Mouse (Mus musculus) bone marrow macrophage, adult 2 months (primary cell): ENCODE results near the gene Gm20817. TPM values are rescaled to one million over a fixed set of nuclear protein-coding genes. Genes with fewer than 3 reads are reported as not detected.
"Not testable (repeated sequence)": the region's sequence is repeated elsewhere in the genome, so short reads cannot be mapped to it uniquely, and the experiment has no call there.

Source experiments
- H3K27ac ChIP-seq: 2 replicates; pipeline ENCODE4 v1.5.1; 2012; ENCODE audit warnings: low read depth, low read length; ENCODE audit not compliant: insufficient read depth
- H3K4me1 ChIP-seq: 2 replicates; pipeline ENCODE4 v1.6.1; 2012; ENCODE audit warnings: low read length; ENCODE audit not compliant: control insufficient read depth, insufficient read depth
- H3K4me3 ChIP-seq: 2 replicates; pipeline ENCODE4 v1.5.1; 2012; ENCODE audit warnings: mild to moderate bottlenecking, low read length, moderate library complexity; ENCODE audit not compliant: insufficient read depth
- polyA plus RNA-seq: library from polyadenylated mRNA; stranded (reverse); fragments of >200 nt; gene quantifications from 2 replicates; pipeline ENCODE4 v1.2.4, GENCODE M21; 2012; ENCODE audit not compliant: missing spikeins, insufficient read depth, insufficient read length

Gm20817 gene
- polyA plus RNA-seq, result not detected in 2 replicates

DNA sequence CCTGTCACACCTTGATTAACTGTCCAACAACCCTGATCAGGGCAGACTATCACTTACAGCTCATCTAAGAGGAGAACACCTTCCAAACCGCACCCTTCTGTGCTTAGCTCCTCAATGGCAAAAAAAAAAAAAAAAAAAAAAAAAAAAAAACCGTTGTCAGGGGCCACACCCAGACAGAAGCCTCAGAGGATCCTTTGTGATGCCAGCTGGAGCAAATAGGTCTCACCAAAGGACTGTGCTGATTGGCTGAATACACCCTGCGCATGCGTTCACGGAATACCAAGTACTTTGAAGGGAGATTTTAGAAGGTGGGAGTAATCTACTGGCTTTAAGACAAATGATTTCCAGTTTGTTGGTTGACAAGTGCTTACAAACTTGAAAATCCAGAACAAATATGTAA, at the start of gene Gm20817:
Gm20817 (minus strand) TSS at position 101 of the 400 bp plus-strand sequence.
- not testable (repeated sequence) for H3K27ac ChIP-seq, H3K4me1 ChIP-seq, H3K4me3 ChIP-seq
